Mouse (Mus musculus) left cerebral cortex, postnatal 10 days (tissue): Measurements from ENCODE around the gene Ccdc77. TPM values are rescaled to one million over a fixed set of nuclear protein-coding genes. Genes with fewer than 3 reads are reported as not detected.

Experiments
- DNase-seq, 2 experiments: peaks; one replicate each; pipeline ENCODE4 v3.0.0; 2021 to 2022; ENCODE audit warnings: low spot score in 2 of 2, mixed read lengths in 1 of 2; ENCODE audit errors: extremely low spot score in 1 of 2
- intact Hi-C: fragments of 180-260 bp; cut with DNase I; formaldehyde crosslinking; loops from one replicate; pipeline ENCODE4 v1.15.1; 2025
- total RNA-seq, 2 experiments: library from RNA; stranded (reverse); gene quantifications; 2 replicates each; pipeline ENCODE4 v1.2.3; 2021

The Ccdc77 gene
- 1 to 10 TPM; 4.6 to 7.7 TPM for total RNA-seq

- intact Hi-C loops, result no loop called here
- DNase-seq, result peak; percentile 91 to 94
These were observed at the start of gene Ccdc77, which contains the start of gene Kdm5a for GRCm38 (mm10) chr6:120363688-120364522. Ccdc77 (minus strand) TSS chr6:120364374. Kdm5a (plus strand) TSS chr6:120364124.

GRCm38 (mm10) chr6:120403936-120404335 lies 39.8 kb upstream of the Ccdc77 start:
- intact Hi-C loops, result no loop called here
- no peak for DNase-seq

DNA sequence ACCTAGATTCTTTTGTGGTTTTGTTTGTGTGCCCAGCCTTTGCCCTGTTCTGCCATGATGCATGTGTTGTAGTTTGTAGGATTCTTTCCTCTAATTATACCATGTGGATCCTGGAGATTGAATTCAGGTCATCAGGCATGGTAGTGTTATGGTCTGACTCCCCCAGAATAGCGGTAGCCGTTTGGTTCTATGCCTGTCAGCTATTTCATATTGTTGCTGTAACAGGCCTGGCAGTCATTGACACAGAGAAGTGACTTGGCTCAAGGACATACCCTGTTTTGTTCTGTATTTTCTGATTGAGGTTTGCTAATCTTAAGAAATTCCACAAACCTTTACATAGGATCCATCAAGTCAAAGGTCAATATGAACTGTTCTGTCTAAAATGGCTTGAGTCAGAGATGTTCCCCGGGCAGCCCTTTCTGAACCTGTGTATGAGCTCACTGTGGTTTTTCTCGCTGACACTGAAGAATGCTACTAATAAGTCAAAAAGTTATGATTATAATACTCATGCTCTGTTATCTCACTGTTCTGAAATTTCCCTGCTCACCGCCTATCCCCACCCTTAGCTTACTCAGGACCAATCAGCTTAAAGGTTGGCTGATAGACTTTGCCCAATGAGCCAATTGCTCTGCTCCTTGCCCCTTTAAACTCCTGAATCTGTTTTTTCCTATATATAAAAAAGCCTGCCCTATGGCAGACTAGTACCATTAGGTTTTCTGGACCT lies 31.6 kb upstream of the Ccdc77 start:
- DNase-seq, result no peak
- intact Hi-C loops, result loop anchor here (10.0 kb wide), 1 partner anchor 441 kb away; no protein-coding TSS in a partner anchor

GRCm38 (mm10) chr6:120392811-120393210 lies 28.6 kb upstream of the Ccdc77 start:
- DNase-seq, result no peak
- intact Hi-C loops, result loop anchor here (5.0 to 10.0 kb wide), 2 partner anchors 34 to 438 kb away; no protein-coding TSS in a partner anchor

- no peak for DNase-seq
- intact Hi-C loops, result loop anchor here (5.0 to 10.0 kb wide), 2 partner anchors 37 to 435 kb away; no protein-coding TSS in a partner anchor
These were observed 25.9 kb upstream of the Ccdc77 start for GRCm38 (mm10) chr6:120390054-120390453.

DNA sequence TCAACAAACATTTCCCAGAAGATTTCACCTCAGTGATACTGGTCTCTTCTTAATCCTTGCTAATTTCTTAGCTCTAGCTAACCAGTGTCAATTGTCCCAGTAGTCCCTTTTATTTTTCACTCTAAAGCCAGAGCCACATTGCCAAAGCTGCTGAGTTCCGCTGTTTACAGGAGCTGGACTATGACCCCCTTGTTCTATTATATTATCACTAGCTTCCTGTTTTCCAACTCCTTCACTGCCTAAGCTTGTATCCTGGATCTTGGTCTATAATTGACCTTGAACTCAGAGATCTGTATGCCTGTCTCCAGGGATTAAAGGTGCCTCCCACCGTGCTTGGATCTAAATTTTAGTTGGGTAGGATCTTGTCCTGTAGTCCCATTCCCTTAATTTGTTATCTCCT lies 12.6 kb upstream of the Ccdc77 start:
- intact Hi-C loops, result no loop called here
- no peak for DNase-seq

DNA sequence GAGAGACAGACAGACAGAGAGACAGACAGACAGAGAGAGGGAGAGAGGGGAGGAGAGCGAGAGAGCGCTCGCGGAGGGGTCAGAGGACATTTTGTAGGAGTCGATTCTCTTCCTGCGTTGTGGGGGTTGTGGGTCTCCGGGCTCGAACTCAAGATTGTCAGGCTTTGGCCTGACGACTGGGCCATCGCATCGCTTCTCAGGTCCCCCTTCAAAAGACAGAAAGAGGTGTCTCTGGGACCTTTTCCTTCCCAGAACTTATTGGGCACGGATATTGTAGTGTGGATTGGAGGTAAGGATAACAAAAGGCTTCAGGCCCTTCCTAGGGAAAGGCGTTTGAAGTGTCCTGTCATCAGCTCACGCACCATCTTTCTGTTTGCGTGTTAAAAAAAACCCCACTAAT lies 877 bp upstream of the Ccdc77 start:
- no peak for DNase-seq
- intact Hi-C loops, result loop anchor here (5.0 kb wide), 1 partner anchor 47 kb away; no protein-coding TSS in a partner anchor

- intact Hi-C loops, result no loop called here
- no peak for DNase-seq
These were observed 340 bp upstream of the Ccdc77 start for GRCm38 (mm10) chr6:120364523-120364905.

GRCm38 (mm10) chr6:120362774-120363687 lies 1.1 kb downstream of the Ccdc77 start:
- intact Hi-C loops, result no loop called here
- DNase-seq, result no peak

- intact Hi-C loops, result no loop called here
- DNase-seq, result no peak
These were observed 2.0 kb downstream of the Ccdc77 start for GRCm38 (mm10) chr6:120362124-120362523.

- intact Hi-C loops, result no loop called here
- peak; percentile 84 to 85 for DNase-seq
These were observed 6.9 kb downstream of the Ccdc77 start for GRCm38 (mm10) chr6:120356951-120357945.

DNA sequence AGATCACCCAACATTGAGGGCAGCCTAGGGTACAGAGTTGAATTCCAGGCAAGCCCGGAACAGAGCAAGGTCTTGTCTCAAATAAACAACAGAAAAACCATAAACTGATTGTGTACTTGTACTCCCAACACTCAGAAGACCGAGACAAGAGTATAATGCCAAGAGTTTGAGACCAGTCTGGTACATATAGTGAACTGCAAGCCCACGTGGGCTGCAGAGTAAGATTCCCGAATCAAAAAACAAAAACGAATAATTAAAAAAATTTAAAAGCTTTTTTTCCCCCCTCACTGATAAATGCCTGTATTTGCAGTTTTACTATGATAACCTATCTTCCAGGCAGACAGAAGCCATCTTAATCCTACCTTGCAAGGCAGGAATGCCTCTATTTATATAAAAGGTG lies 7.7 kb downstream of the Ccdc77 start:
- intact Hi-C loops, result no loop called here
- DNase-seq, result no peak

DNA sequence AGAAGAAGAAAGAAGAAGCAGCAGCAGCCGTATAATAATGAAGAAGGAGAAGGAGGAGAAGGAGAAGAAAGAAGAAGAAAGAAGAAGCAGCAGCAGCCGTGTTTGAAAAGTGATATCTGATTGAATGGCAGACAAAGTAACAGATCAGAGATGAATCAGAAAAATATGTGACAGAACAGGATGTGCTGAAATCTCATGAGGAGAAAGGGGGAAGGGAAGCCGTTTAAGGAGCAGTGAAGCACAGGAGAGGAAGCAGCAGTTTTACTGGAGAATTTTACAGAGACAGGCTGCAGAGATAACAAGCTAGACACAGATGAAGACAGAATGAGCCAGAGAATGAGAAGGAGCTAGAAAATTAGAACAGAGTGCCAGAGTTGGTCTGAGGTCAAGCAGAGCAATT lies 15.2 kb downstream of the Ccdc77 start:
- no peak for DNase-seq
- intact Hi-C loops, result no loop called here

- intact Hi-C loops, result no loop called here
- no peak for DNase-seq
These were observed 20.2 kb downstream of the Ccdc77 start for GRCm38 (mm10) chr6:120343992-120344391.

DNA sequence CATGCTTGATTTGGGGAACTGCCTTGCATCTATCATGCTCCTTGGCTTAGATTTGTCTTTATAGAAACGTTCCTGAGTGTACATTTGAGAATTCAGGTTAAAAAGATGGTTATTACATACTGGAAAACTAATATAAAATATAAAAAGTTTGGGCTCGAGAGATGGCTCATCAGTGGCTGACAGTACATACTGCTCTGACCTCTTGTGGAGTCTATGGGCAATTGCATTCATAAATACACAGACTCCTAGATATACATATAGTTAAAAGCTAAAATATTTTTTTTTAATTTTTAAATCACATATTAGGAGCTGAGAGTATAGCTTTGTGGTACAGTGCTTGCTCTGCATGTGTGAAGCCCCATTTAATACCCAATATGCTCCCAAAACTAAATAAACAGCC lies 31.8 kb downstream of the Ccdc77 start:
- intact Hi-C loops, result no loop called here

DNA sequence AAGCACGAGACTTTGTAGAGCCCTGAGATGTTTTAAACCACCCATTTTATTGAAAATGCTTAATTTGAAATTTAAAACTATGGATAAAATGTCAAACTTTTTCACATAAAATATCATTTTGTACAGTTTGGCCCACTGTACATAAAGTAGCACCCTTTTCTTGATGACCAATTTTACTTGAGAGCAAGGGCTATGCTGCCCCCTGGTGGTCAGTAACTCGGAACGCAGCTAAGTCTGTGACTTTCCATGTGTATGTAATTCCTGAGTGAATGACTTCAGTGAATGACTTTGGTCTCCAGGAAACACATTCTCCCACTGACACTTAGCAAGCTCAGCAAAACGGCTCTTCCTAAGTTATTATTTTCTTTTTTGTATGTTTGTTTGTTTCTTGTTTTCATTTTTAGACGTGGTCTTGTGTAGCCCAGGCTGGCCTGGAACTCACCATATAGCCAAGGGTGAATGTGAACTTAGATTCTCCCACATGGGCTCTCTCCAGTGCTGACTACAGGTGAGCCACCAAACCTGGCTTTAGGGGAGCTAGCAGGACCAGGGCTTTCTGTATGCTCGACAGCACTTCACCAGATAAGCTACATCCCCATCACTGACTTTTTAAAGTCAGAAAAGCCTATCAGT lies 39.8 kb downstream of the Ccdc77 start:
- intact Hi-C loops, result loop anchor here (10.0 kb wide), 1 partner anchor 840 kb away; no protein-coding TSS in a partner anchor

More for the DNA sequence above, 31.8 kb downstream of the Ccdc77 start:
- no peak for DNase-seq

GRCm38 (mm10) chr6:120320369-120320768 lies 43.8 kb downstream of the Ccdc77 start:
- intact Hi-C loops, result loop anchor here (10.0 kb wide), 1 partner anchor 836 kb away; no protein-coding TSS in a partner anchor
- no peak for DNase-seq

More for the DNA sequence above, 39.8 kb downstream of the Ccdc77 start:
- DNase-seq, result peak; percentile 63 to 69
